Mouse (Mus musculus): ENCODE data around the gene Znrf1.

DNA sequence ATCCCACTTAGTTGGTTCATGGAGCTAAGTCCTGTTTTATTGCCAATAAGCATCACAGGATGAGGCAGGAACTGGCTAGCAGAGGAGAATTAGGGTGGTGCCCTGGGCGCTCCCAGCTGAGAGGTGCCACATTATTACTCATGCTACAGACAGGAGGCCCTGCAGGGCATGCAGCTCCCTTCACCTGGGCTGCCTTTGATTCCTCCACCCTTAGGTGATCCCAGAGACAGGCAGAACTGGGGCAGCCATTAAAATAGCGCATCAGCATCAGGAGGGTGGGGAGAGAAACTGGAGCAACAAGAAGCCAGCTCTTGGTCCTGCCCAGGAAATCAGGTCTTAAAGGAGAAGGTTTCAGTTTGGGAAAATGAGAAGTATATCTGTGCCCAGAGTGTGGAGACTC, 69.1 kb downstream of the Znrf1 start:
- TF ChIP-seq CTCF (IDR thresholded peaks at IDR 0.05; ENCODE audit: borderline replicate concordance, insufficient read depth, low read length) (no peak), POLR2A (IDR thresholded peaks at IDR 0.05; ENCODE audit: low read depth, low read length) (no peak)

All from embryonic fibroblast, embryonic 13.5 days (primary cell).